Mouse (Mus musculus) liver, embryonic 14.5 days (tissue): Measurements from ENCODE around the gene Tnfrsf18. TPM values are rescaled to one million over a fixed set of nuclear protein-coding genes. Genes with fewer than 3 reads are reported as not detected.

Source experiments
- ATAC-seq: fragments of 200-750 bp; cut with Nextera tagmentation; 2 replicates; pipeline ENCODE4 v1.8.0; 2017; ENCODE audit warnings: moderate number of reproducible peaks, mild to moderate bottlenecking, moderate library complexity; ENCODE audit not compliant: insufficient read depth
- DNase-seq, 3 experiments: peaks; one replicate each; pipeline ENCODE4 v3.0.0-alpha.2; 2012 to 2013; ENCODE audit warnings: low read depth in 3 of 3, low spot score in 3 of 3
- H3K27ac ChIP-seq: fragments of 300-500 bp; sonication (generic); 2 replicates; pipeline ENCODE4 v1.5.1; 2014; ENCODE audit warnings: moderate library complexity, mild to moderate bottlenecking, control low read depth, inconsistent platforms
- H3K27me3 ChIP-seq: fragments of 300-500 bp; sonication (generic); 2 replicates; pipeline ENCODE4 v1.6.1; 2014; ENCODE audit warnings: mild to moderate bottlenecking, low read length, moderate library complexity; ENCODE audit not compliant: control insufficient read depth, insufficient read depth
- H3K36me3 ChIP-seq: fragments of 300-500 bp; sonication (generic); replicated peaks from 2 replicates; pipeline ENCODE4 v1.6.1; 2014; ENCODE audit warnings: low read depth; ENCODE audit not compliant: control insufficient read depth, insufficient read depth
- H3K4me1 ChIP-seq, 2 experiments: fragments of 200-500 bp in 1 of 2; fragments of 300-500 bp in 1 of 2; sonication (generic) in 1 of 2; replicated peaks; 2 replicates each; pipeline ENCODE4 v1.6.1; 2012 to 2014; ENCODE audit warnings: antibody characterized with exemption in 1 of 2, inconsistent platforms in 1 of 2, low read length in 1 of 2; ENCODE audit not compliant: control insufficient read depth in 2 of 2, insufficient read depth in 2 of 2
- H3K4me2 ChIP-seq: fragments of 300-500 bp; sonication (generic); 2 replicates; pipeline ENCODE4 v1.6.1; 2014; ENCODE audit warnings: low read depth, mild to moderate bottlenecking, control low read depth, moderate library complexity
- H3K4me3 ChIP-seq, 2 experiments: fragments of 200-500 bp in 1 of 2; fragments of 300-500 bp in 1 of 2; sonication (generic) in 1 of 2; 2 replicates each; pipeline ENCODE4 v1.5.1; 2012 to 2014; ENCODE audit warnings: low read depth in 2 of 2, low read length in 2 of 2, mild to moderate bottlenecking in 2 of 2, control low read depth in 1 of 2, inconsistent platforms in 1 of 2, moderate library complexity in 1 of 2; ENCODE audit not compliant: insufficient read depth in 1 of 2
- H3K9ac ChIP-seq: fragments of 300-500 bp; sonication (generic); replicated peaks from 2 replicates; pipeline ENCODE4 v1.6.1; 2014; ENCODE audit warnings: mild to moderate bottlenecking, control low read depth, moderate library complexity
- H3K9me3 ChIP-seq: fragments of 300-500 bp; sonication (generic); 2 replicates; pipeline ENCODE4 v1.6.1; 2016; ENCODE audit warnings: low read length, mixed read lengths; ENCODE audit not compliant: control insufficient read depth
- CTCF ChIP-seq: IDR thresholded peaks from 2 replicates; pipeline ENCODE4 v1.5.1; 2016; ENCODE audit warnings: antibody characterized with exemption, low read depth, control low read depth
- EP300 ChIP-seq: IDR thresholded peaks from 2 replicates; pipeline ENCODE4 v1.6.1; 2016; ENCODE audit warnings: antibody characterized with exemption, low read depth
- WGBS: fragments of 180-500 bp; shearing (Covaris S2); extraction: QIAGEN DNeasy Blood & Tissue Kit; methylation state at CpG from one replicate; pipeline ENCODE4 v1.1.7; 2014; ENCODE audit not compliant: insufficient replicate concordance; 5-methylcytosine and 5-hydroxymethylcytosine counted together
- polyA plus RNA-seq, 2 experiments: library from polyadenylated mRNA; depleted of rRNA in 1 of 2; stranded (reverse) in 1 of 2; unstranded in 1 of 2; fragments of >200 nt; fragmentation: Nextera tagmentation in 1 of 2; extraction: Ambion mirVana in 1 of 2; gene quantifications; 2 replicates each; pipeline versions ENCODE4 v1.2.1 to v1.2.3; 2012 to 2014

Tnfrsf18 gene
- polyA plus RNA-seq, 2 experiments: 0.39 to 0.53 TPM

DNA sequence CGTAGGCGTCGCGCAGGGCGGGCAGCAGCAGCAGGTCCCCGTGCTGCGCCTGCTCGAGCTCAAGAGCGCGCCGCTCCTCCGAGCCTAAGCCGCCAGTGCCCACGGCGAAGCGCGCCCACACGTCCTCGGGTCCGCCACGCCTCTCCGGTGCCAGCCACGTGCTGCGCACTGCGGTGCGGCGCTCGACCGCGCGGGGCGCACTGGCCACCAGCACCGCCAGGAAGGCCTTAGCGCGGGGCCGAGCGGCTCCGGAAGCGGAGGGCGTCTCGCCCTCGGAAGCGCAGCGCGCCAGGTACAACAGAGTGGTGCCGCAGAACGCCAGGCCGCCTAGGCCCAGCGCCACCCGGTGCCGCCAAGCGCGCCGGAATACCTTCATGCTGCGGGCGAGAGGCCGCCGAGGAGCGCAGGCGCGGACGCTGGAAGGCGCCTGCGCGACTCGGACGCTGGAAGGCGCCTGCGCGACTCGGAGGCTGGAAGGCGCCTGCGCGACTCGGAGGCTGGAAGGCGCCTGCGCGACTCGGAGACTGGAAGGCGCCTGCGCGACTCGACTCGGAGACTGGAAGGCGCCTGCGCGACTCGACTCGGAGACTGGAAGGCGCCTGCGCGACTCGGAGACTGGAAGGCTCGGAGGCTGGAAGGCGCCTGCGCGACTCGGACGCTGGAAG, 33.6 kb upstream of the Tnfrsf18 start, which contains the start of the genes B3galt6 and Sdf4:
TSS of gene B3galt6 (minus strand) at position 409 of the 665 bp plus-strand sequence.
TSS of gene Sdf4 (plus strand) at position 632 of the 665 bp plus-strand sequence.
- peak; percentile 63 for TF ChIP-seq CTCF
- TF ChIP-seq EP300: no peak
- peak; percentile 82 for ATAC-seq
- under 1% methylated on average over 99 of the region's 99 CpGs for WGBS
- peak within 1 kb of the TSS; percentile 78 for H3K9ac ChIP-seq
- peak within 1 kb of the TSS; percentile 85 for H3K27ac ChIP-seq
- peak within 1 kb of the TSS; percentile 85 to 100 for H3K4me3 ChIP-seq
- H3K27me3 ChIP-seq: no peaks in the 10 kb centered on the region
- H3K4me1 ChIP-seq: peaks cover 44 to 45% of the 10 kb centered on the region in 2 experiments
- DNase-seq: peak; percentile 69 to 90 (median 83)
- no peaks in the 10 kb centered on the region for H3K9me3 ChIP-seq
- H3K4me2 ChIP-seq: peak within 1 kb of the TSS; percentile 98
- H3K36me3 ChIP-seq: peaks cover 3% of the 10 kb centered on the region

DNA sequence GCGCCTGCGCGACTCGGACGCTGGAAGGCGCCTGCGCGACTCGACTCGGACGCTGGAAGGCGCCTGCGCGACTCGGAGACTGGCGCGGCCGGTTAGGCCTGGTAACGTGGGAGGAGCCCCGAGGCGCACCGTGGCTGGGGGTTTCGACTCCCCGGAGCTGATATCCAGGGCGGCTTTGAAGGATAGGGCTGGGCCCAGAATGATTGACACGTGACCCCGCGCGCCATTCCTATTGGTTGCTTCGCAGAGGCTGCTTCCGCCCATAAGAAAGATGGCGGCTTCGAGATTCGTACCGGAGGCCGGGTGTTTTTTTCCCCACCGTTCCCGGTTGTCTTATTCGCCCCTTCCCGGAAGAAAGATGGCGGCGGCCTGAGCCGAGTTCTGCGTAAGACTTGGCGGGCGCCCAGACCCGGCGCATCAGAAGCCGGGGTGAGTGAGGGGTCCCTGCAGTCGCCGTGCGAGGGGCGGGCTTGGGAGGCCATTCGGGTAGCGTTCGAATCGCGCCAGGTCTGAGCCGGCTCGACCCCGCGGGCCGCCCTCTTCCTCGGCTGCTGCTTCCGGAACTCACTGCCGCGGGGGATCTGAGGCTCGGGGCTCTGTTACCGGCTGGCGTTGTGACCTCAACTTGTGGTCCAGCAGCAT, 32.9 kb upstream of the Tnfrsf18 start:
- WGBS: under 1% methylated on average over 69 of the region's 70 CpGs
- TF ChIP-seq CTCF (peak; percentile 23; the same call in 1 of the 2 replicates), EP300 (no peak)
- peak; percentile 76 for ATAC-seq

GRCm38 (mm10) chr4:155993606-155994005, 32.4 kb upstream of the Tnfrsf18 start:
- TF ChIP-seq EP300 (no peak), CTCF (no peak)
- DNase-seq: no peak
- H3K4me3 ChIP-seq: peak overlapping the region; percentile 85 to 100
- peak overlapping the region; percentile 91 for H3K4me2 ChIP-seq
- no peaks in the 10 kb centered on the region for H3K27me3 ChIP-seq
- H3K9ac ChIP-seq: peak overlapping the region; percentile 78
- peaks cover 13% of the 10 kb centered on the region for H3K36me3 ChIP-seq
- no peak for ATAC-seq
- no peaks in the 10 kb centered on the region for H3K9me3 ChIP-seq
- WGBS: 4% methylated on average over 15 of the region's 15 CpGs
- peak overlapping the region; percentile 85 for H3K27ac ChIP-seq
- H3K4me1 ChIP-seq: peaks cover 36 to 38% of the 10 kb centered on the region in 2 experiments

More for the DNA sequence above, 32.9 kb upstream of the Tnfrsf18 start:
- H3K4me1 ChIP-seq: peaks cover 41 to 43% of the 10 kb centered on the region in 2 experiments
- peak overlapping the region; percentile 78 for H3K9ac ChIP-seq
- H3K4me3 ChIP-seq: peak overlapping the region; percentile 85 to 100
- peak overlapping the region; percentile 91 for H3K4me2 ChIP-seq
- peak overlapping the region; percentile 85 for H3K27ac ChIP-seq
- no peaks in the 10 kb centered on the region for H3K27me3 ChIP-seq
- H3K36me3 ChIP-seq: peaks cover 10% of the 10 kb centered on the region
- no peaks in the 10 kb centered on the region for H3K9me3 ChIP-seq
- peak; percentile 91 for DNase-seq

GRCm38 (mm10) chr4:156004109-156004508, 21.9 kb upstream of the Tnfrsf18 start:
- no peak overlapping the region for H3K4me2 ChIP-seq
- 81% methylated on average over 3 of the region's 3 CpGs for WGBS
- ATAC-seq: no peak

GRCm38 (mm10) chr4:156008369-156008768, 17.6 kb upstream of the Tnfrsf18 start:
- WGBS: 89% methylated on average over 4 of the region's 4 CpGs
- TF ChIP-seq CTCF (no peak), EP300 (no peak)
- no peak for DNase-seq

More at GRCm38 (mm10) chr4:156004109-156004508, 21.9 kb upstream of the Tnfrsf18 start:
- no peaks in the 10 kb centered on the region for H3K27me3 ChIP-seq
- no peaks in the 10 kb centered on the region for H3K4me1 ChIP-seq
- no peak for DNase-seq
- peaks cover 69% of the 10 kb centered on the region for H3K36me3 ChIP-seq
- H3K9ac ChIP-seq: no peak overlapping the region
- H3K27ac ChIP-seq: no peak overlapping the region
- TF ChIP-seq EP300 (no peak), CTCF (no peak)
- H3K9me3 ChIP-seq: no peaks in the 10 kb centered on the region
- H3K4me3 ChIP-seq: no peak overlapping the region

More at GRCm38 (mm10) chr4:156008369-156008768, 17.6 kb upstream of the Tnfrsf18 start:
- H3K4me3 ChIP-seq: no peak overlapping the region
- H3K27me3 ChIP-seq: no peaks in the 10 kb centered on the region
- ATAC-seq: no peak
- no peaks in the 10 kb centered on the region for H3K9me3 ChIP-seq
- H3K4me2 ChIP-seq: no peak overlapping the region
- H3K36me3 ChIP-seq: peaks cover 62% of the 10 kb centered on the region
- no peak overlapping the region for H3K9ac ChIP-seq
- H3K4me1 ChIP-seq: no peaks in the 10 kb centered on the region
- H3K27ac ChIP-seq: no peak overlapping the region
